Comparison of ENCODE assay signal across 19 mouse cellular contexts in genomic region chr11:24242888-24243287, GRCm38 (mm10).
DNase-seq lines count a peak whose midpoint lies in the region; ATAC-seq and TF ChIP-seq lines count a peak whose summit lies in the region.
"Had no signal": no experiment of that assay in that cellular context is flagged by ENCODE, and none has a peak within 500 bp of the region (broad histone marks: within the 10 kb centered on the region; RNA-seq: fewer than 3 reads in every experiment).

No protein-coding gene starts in this region.

- H3K27me3 ChIP-seq in intestine, postnatal 0 days (replicated peaks; ENCODE audit: control insufficient read depth, insufficient read depth, low read length) = no peaks in the 10 kb centered on the region
- H3K27me3 ChIP-seq: heart, embryonic 15.5 days; liver, embryonic 13.5 days; midbrain, embryonic 12.5 days had no signal

- no peak overlapping the region for H3K27ac ChIP-seq in intestine, postnatal 0 days (ENCODE audit: low read depth, low read length)
- H3K27ac ChIP-seq: heart, embryonic 15.5 days; hindbrain, embryonic 14.5 days; liver, embryonic 13.5 days; midbrain, embryonic 12.5 days had no signal

- H3K36me3 ChIP-seq in intestine, postnatal 0 days (ENCODE audit: control insufficient read depth, insufficient read depth) = no peaks in the 10 kb centered on the region
- H3K36me3 ChIP-seq: heart, embryonic 15.5 days; liver, embryonic 13.5 days; midbrain, embryonic 12.5 days had no signal

- no peaks in the 10 kb centered on the region for H3K9me3 ChIP-seq in intestine, postnatal 0 days (ENCODE audit: control insufficient read depth)
- H3K9me3 ChIP-seq: heart, embryonic 15.5 days; liver, embryonic 13.5 days; midbrain, embryonic 12.5 days had no signal

- whole genome bisulfite sequencing in intestine, postnatal 0 days = 49% methylated on average over 2 of the region's 2 CpGs

- no peak overlapping the region for H3K4me3 ChIP-seq in intestine, postnatal 0 days (ENCODE audit: low read depth, low read length)
- H3K4me3 ChIP-seq: heart, embryonic 15.5 days; liver, embryonic 13.5 days; midbrain, embryonic 12.5 days; myocyte had no signal

- peak; percentile 70 for ATAC-seq in megakaryocyte, adult 5-6 weeks (ENCODE audit: poor library complexity, severe bottlenecking)
- no peak for ATAC-seq in intestine, postnatal 0 days
- ATAC-seq: activated CD4-positive, CD25-positive, alpha-beta regulatory T cell, adult 4 months had no signal

- H3K9ac ChIP-seq in intestine, postnatal 0 days (ENCODE audit: low read depth, low read length) = no peak overlapping the region
- H3K9ac ChIP-seq: heart, embryonic 15.5 days; hindbrain, embryonic 14.5 days; liver, embryonic 13.5 days; midbrain, embryonic 12.5 days had no signal

- H3K4me1 ChIP-seq in intestine, postnatal 0 days (replicated peaks; ENCODE audit: control insufficient read depth, insufficient read depth, low read length) = no peaks in the 10 kb centered on the region
- H3K4me1 ChIP-seq: midbrain, embryonic 12.5 days had no signal

- no peak overlapping the region for H3K4me2 ChIP-seq in intestine, postnatal 0 days (replicated peaks; ENCODE audit: low read depth)
- H3K4me2 ChIP-seq: heart, embryonic 15.5 days; hindbrain, embryonic 14.5 days; liver, embryonic 13.5 days; midbrain, embryonic 12.5 days had no signal

- TF ChIP-seq CTCF in intestine, postnatal 0 days (IDR thresholded peaks at IDR 0.05; ENCODE audit: low read depth) = no peak

- DNase-seq in retina, postnatal 1 day = peak; percentile 19
- no peak for DNase-seq in retina, embryonic 14.5 days (ENCODE audit: low spot score)
- peak; percentile 31 for DNase-seq in c-Kit-positive CD71-negative TER-119-negative erythroid progenitor cells, embryonic 14.5 days (ENCODE audit: low read depth)
- no peak for DNase-seq in thymus, postnatal 25 days
- no peak for DNase-seq in thymus, postnatal 14 days
- DNase-seq: adrenal gland, postnatal 36 days; cerebellum, postnatal 25 days; kidney, adult 18-20 months; kidney, postnatal 14 days; liver, embryonic 13.5 days; lung, postnatal 10 days; right cerebral cortex, postnatal 14 days had no signal

Comparison
In these comparisons a context has a peak if more than half of its experiments do, and no peak if none do; other contexts are left out.
1. DNase-seq: peak in retina, postnatal 1 day (single experiment) and c-Kit-positive CD71-negative TER-119-negative erythroid progenitor cells, embryonic 14.5 days (single experiment); none in retina, embryonic 14.5 days (single experiment), thymus, postnatal 25 days (single experiment) and thymus, postnatal 14 days (single experiment).